Mouse (Mus musculus) spleen, postnatal 10 days (tissue): ENCODE data around the gene Rab40c.
A peak's percentile ranks its signal among the peaks of the same experiment; 100 is the strongest.

ENCODE experiments used
- DNase-seq, 2 experiments: peaks; one replicate each; pipeline ENCODE4 v3.0.0; 2021 to 2022; ENCODE audit warnings: low spot score in 2 of 2

The Rab40c gene

DNA sequence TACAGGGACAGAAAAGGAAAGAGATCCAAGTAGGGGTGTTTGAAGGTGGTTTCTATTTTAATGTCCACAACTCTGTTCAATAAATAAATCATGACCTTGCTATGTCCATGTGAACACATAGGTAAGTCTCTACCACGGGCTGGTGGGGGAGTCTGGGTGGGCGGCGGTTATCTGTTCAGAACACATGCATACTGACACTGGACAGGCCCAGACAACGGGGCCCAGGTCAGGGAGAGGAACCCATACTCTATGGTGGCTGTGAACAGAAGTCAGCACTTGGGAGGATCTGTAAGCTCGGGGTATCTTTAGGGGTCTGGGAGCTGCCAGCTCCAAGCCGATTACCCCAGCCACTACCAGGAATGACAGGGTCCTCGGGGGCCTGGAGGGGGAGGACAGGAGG, 26.8 kb upstream of the Rab40c start:
- peak in 1 of 2 experiments; percentile 51 for DNase-seq

- DNase-seq, result no peak
Measured at GRCm38 (mm10) chr17:25945517-25946155, 26.1 kb upstream of the Rab40c start.

DNA sequence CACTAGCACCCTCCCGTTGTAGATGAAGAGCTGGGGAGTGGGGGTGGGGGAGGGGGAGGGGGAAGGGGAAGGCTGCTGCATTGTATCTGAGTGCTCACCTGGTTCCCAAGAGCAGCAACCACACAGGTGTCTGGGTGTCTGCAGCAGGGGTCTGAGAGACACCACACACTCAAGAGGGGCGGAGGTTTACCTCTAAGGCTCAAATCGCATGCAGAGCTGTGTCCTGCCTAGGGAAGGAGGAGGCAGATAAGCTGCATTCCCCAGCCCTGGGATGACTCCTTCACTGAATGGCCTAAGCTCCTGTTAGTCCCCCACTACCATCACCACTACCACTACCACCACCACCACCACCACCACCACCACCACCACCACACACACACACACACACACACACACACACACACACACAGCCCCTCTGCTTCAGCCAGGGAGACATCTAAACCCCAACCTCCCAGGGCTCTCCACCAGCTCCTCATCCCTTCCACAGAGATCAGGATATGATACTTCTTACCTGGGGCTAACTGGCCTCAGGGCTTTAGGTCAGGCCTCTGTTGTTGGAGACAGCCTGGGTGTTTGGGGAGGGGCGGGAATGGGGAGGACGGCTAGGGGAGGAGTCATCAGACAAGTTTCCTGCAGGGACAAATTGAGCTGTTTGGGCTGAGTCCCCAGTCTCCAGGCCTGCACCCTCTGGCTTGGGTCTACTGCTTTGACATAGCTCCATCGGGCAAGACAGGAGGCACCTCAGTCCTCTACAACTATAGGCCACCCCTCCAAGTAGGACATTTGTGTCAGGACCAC, 25.0 kb upstream of the Rab40c start, which contains the start of the genes Pigq and Nhlrc4:
TSS of gene Pigq (minus strand) at position 571 of the 798 bp plus-strand sequence.
TSS of gene Nhlrc4 (minus strand) at position 596 of the 798 bp plus-strand sequence.
- peak; percentile 55 to 63 for DNase-seq

- no peak for DNase-seq
Measured at GRCm38 (mm10) chr17:25943769-25944168, 24.2 kb upstream of the Rab40c start.

GRCm38 (mm10) chr17:25943221-25943620, 23.7 kb upstream of the Rab40c start:
- DNase-seq, result peak in 1 of 2 experiments; percentile 64

GRCm38 (mm10) chr17:25942597-25943151, 23.1 kb upstream of the Rab40c start:
- peak; percentile 76 to 91 for DNase-seq

- peak; percentile 80 to 83 for DNase-seq
Measured at GRCm38 (mm10) chr17:25941511-25942241, 22.1 kb upstream of the Rab40c start.

GRCm38 (mm10) chr17:25934526-25934925, 15.0 kb upstream of the Rab40c start:
- no peak for DNase-seq

- no peak for DNase-seq
Measured at GRCm38 (mm10) chr17:25925348-25925747, 5.8 kb upstream of the Rab40c start.

GRCm38 (mm10) chr17:25922120-25922519, 2.6 kb upstream of the Rab40c start:
- DNase-seq, result peak in 1 of 2 experiments; percentile 60

GRCm38 (mm10) chr17:25919786-25920642, 487 bp upstream of the Rab40c start:
- peak; percentile 99 to 100 for DNase-seq

DNA sequence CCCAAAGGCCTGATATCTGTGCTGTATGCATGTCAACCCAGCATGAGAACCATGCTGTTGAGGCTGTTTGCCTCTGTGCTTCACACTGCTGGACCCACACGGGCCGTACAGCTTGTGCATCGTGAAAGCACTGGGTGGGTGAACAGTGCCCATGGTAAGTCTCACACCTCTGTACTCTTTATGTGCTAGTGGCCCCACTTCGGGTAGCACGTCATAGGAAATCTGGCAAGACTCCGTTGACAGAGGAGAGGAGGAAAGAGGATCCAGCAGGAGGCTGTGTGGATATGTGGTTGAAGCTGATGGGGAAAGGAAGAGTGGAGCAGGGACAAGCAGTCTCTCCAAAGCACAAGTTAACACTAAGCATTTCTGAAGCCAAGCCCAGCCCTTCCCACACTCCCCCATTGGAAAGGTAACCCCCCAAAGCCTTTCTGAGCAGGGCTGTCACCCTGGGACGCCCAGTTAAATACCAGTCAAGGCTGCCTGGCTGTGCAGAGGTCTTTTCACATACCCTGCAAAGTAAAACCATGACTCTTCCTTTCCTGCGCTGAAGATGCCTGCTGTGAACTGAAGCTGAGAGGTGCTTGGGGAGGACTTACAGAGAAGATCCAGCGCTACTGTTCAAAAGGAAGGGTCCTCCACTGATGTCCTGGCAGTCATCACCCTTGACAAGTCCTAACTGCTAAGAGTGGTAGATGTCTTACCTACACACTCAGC, 1.3 kb downstream of the Rab40c start:
- DNase-seq, result peak in 1 of 2 experiments; percentile 12

GRCm38 (mm10) chr17:25916931-25917647, 2.4 kb downstream of the Rab40c start:
- peak in 1 of 2 experiments; percentile 12 for DNase-seq

GRCm38 (mm10) chr17:25914295-25914694, 5.2 kb downstream of the Rab40c start:
- DNase-seq, result no peak

GRCm38 (mm10) chr17:25913877-25914275, 5.7 kb downstream of the Rab40c start:
- no peak for DNase-seq

GRCm38 (mm10) chr17:25913186-25913876, 6.2 kb downstream of the Rab40c start:
- peak in 1 of 2 experiments; percentile 24 for DNase-seq

DNA sequence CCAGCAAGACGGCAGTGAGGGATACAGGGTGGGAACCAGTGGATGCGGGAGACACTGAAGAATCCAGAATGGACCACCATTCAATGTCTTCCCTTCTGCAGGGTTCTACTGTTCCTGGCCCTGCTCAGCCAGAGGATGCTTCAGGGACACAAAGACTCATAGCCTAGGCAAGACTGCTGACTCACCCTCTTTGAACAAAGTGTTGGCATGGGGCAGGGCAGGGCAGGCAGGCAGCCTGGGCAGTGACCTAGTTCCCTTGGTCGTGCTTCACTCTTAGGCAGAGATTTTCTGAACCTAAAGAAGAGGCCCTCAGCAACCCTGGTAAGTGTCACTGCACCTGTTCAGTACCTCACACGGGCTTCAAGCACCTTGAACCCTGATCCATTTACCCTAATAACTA, 7.7 kb downstream of the Rab40c start:
- DNase-seq, result peak in 1 of 2 experiments; percentile 14

DNA sequence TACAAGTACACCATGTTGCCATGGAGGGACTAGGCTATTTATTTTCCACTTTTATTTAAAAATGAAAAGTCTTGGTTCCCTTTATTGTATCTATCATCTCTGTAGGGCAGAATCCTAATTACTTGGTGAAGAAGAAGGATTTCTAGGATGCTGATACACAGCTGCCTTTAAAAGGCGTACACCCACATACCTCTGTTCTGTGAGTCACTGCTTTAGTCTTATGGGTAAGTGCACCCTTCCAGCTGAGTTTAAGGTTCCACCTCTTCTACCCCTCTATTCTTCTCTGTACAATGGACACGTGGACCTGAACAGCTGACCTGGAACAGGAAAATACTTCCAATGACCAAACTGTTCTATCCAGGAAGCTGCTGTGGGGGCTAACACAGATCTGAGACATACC, 11.9 kb downstream of the Rab40c start:
- DNase-seq, result no peak

DNA sequence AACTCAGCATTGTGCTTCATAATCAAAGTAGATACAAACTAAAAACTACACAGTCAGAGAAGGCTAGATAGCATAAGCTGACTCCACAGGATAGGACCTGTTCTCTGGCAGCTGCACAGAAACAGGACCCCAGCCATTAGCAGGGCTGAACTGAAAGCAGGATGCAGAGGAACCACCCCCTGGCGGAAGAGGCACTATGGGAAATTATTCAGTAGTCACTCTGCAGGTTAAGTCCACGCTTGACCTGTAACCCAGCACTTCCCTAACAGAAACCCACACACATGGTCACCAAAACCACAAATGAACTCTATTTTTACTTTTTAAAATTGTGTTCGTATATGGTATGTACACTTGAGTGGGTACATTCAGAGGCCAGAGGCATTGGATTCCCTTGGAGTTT, 16.5 kb downstream of the Rab40c start:
- peak in 1 of 2 experiments; percentile 20 for DNase-seq
